Mouse (Mus musculus) brain, embryonic 14.5 days (tissue): ENCODE results near the gene Lrrc4.

ENCODE experiments used
- CTCF ChIP-seq: fragments of 200-500 bp; IDR thresholded peaks from 2 replicates; pipeline ENCODE4 v1.5.1; 2012; ENCODE audit warnings: inconsistent platforms, mild to moderate bottlenecking, moderate library complexity, borderline replicate concordance; ENCODE audit not compliant: insufficient read depth, insufficient read length; ENCODE audit errors: extremely low read depth
- POLR2A ChIP-seq: fragments of 200-500 bp; IDR thresholded peaks from 2 replicates; pipeline ENCODE4 v1.6.1; 2012; ENCODE audit warnings: mild to moderate bottlenecking, inconsistent platforms, borderline replicate concordance; ENCODE audit not compliant: poor library complexity, insufficient read depth, insufficient read length, severe bottlenecking; ENCODE audit errors: extremely low read depth

- TF ChIP-seq CTCF (no peak), POLR2A (no peak)
Measured at GRCm38 (mm10) chr6:28613441-28613840, 218.1 kb downstream of the Lrrc4 start.
